Mouse (Mus musculus): ENCODE measurements around the gene Sema3b. TPM values are rescaled to one million over a fixed set of nuclear protein-coding genes. Genes with fewer than 3 reads are reported as not detected.
A peak's percentile ranks its signal among the peaks of the same experiment; 100 is the strongest.

The Sema3b gene
- polyA plus RNA-seq, 1 experiment from 2014 or later = 11.0 TPM

DNA sequence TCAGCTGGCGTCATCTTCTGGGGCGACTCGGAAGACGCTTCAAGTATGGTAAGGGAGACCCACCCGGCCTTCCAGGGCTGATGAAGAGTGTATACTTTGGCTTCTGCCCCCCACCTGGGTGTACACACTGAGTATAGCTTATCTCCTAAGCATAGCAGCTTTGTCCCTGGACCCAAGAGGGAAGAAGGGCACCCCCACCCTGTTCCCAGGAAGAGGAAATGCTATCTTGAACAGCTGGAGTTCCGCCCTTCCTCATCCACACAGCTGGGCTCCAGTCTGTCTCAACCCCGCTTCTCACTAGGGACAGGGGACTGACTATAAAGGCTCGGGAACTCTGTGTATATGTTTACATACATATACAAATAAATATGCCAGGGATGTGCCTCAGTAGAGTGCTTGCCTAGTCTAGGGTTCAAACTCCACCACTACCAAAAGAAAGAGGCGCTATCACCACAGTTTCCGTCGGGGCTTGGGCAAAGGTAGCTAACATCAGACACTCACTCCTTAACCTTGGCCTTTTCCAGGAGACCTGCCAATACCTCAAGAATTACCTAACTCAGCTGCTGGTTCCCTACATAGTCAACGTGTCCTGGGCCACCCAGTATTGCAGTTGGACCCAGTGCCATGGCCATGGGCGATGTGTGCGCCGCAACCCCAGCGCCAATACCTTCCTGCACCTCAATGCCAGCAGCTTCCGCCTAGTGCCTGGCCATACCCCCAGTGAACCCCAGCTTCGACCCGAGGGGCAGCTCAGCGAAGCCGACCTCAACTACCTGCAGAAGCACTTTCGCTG is 37.3 kb downstream of the Sema3b start:
- no peaks in the 10 kb centered on the region for H3K27me3 ChIP-seq (ENCODE audit: control insufficient read depth, insufficient read depth, low read length)
- H3K27ac ChIP-seq (ENCODE audit: low read length) = no peak overlapping the region
- H3K36me3 ChIP-seq (ENCODE audit: control insufficient read depth, insufficient read depth) = peaks cover 18% of the 10 kb centered on the region
- peak overlapping the region; percentile 75 for H3K4me2 ChIP-seq (ENCODE audit: low read depth, low read length)
- peak overlapping the region; percentile 9 for H3K9ac ChIP-seq (ENCODE audit: low read length)
- no peak for ATAC-seq (replicated peaks; ENCODE audit: extremely low read depth, insufficient read depth, low FRiP score)
- no peak overlapping the region; the same call in 1 of the 2 replicates for H3K4me3 ChIP-seq (ENCODE audit: low read length)
- no peaks in the 10 kb centered on the region for H3K9me3 ChIP-seq (replicated peaks; ENCODE audit: control insufficient read depth, low read length)
- WGBS = 85% methylated on average over 22 of the region's 22 CpGs
- peaks cover 41% of the 10 kb centered on the region for H3K4me1 ChIP-seq (ENCODE audit: control insufficient read depth, insufficient read depth, low read length)

DNA sequence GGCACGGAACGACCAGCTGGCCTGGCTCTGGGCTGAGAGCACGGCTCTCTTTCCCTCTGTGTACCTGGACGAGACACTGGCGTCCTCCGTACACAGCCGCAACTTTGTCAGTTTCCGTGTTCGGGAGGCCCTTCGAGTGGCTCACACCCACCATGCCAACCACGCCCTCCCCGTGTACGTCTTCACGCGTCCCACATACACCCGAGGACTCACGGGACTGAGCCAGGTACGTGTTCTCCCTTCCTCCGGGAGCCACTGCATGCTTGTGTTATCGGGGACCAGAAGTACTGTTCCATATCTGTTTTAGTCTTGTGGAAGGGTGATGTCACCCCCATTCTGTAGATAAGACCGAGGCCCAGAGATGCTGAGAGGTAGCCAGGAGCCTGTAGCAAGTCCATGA is 38.2 kb downstream of the Sema3b start:
- WGBS = 61% methylated on average over 21 of the region's 21 CpGs

DNA sequence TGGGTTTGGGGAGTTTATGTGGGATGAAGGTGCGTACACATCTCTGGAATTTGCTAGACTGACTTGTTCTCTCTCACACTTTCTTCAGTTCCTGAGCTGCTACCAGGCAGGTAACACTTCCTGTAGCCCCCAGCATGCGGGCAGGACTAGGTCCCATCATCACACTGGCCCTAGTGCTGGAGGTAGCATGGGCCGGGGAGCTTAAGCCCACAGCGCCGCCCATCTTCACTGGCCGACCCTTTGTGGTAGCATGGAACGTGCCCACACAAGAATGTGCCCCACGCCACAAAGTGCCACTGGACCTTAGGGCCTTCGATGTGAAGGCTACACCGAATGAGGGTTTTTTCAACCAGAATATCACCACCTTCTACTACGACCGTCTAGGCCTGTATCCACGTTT is 39.0 kb downstream of the Sema3b start:
- H3K4me3 ChIP-seq (ENCODE audit: low read length) = peak overlapping the region; percentile 87
- peak overlapping the region; percentile 94 for H3K9ac ChIP-seq (ENCODE audit: low read length)
- no peak overlapping the region; the same call in 1 of the 2 replicates for H3K27ac ChIP-seq (ENCODE audit: low read length)
- no peaks in the 10 kb centered on the region for H3K9me3 ChIP-seq (replicated peaks; ENCODE audit: control insufficient read depth, low read length)
- no peaks in the 10 kb centered on the region for H3K27me3 ChIP-seq (ENCODE audit: control insufficient read depth, insufficient read depth, low read length)
- 43% methylated on average over 13 of the region's 13 CpGs for WGBS
- peaks cover 34% of the 10 kb centered on the region for H3K4me1 ChIP-seq (ENCODE audit: control insufficient read depth, insufficient read depth, low read length)
- peak overlapping the region; percentile 75 for H3K4me2 ChIP-seq (ENCODE audit: low read depth, low read length)
- no peak for ATAC-seq (replicated peaks; ENCODE audit: extremely low read depth, insufficient read depth, low FRiP score)
- H3K36me3 ChIP-seq (ENCODE audit: control insufficient read depth, insufficient read depth) = peaks cover 18% of the 10 kb centered on the region

More for the DNA sequence above, 38.2 kb downstream of the Sema3b start:
- Histone ChIP-seq H3K27me3 (ENCODE audit: control insufficient read depth, insufficient read depth, low read length) (no peaks in the 10 kb centered on the region), H3K36me3 (ENCODE audit: control insufficient read depth, insufficient read depth) (peaks cover 18% of the 10 kb centered on the region), H3K9ac (ENCODE audit: low read length) (peak overlapping the region; percentile 9), H3K27ac (ENCODE audit: low read length) (peak overlapping the region; percentile 16; the same call in 1 of the 2 replicates), H3K4me3 (ENCODE audit: low read length) (peak overlapping the region; percentile 87), H3K4me2 (ENCODE audit: low read depth, low read length) (peak overlapping the region; percentile 75), H3K4me1 (ENCODE audit: control insufficient read depth, insufficient read depth, low read length) (peaks cover 35% of the 10 kb centered on the region), H3K9me3 (replicated peaks; ENCODE audit: control insufficient read depth, low read length) (no peaks in the 10 kb centered on the region)
- ATAC-seq (replicated peaks; ENCODE audit: extremely low read depth, insufficient read depth, low FRiP score) = no peak

- Histone ChIP-seq H3K27ac (ENCODE audit: low read length) (peak overlapping the region; percentile 93), H3K4me2 (ENCODE audit: low read depth, low read length) (peak overlapping the region; percentile 75), H3K4me3 (ENCODE audit: low read length) (peak overlapping the region; percentile 87), H3K36me3 (ENCODE audit: control insufficient read depth, insufficient read depth) (peaks cover 15% of the 10 kb centered on the region), H3K9me3 (replicated peaks; ENCODE audit: control insufficient read depth, low read length) (no peaks in the 10 kb centered on the region), H3K4me1 (ENCODE audit: control insufficient read depth, insufficient read depth, low read length) (peaks cover 35% of the 10 kb centered on the region), H3K27me3 (ENCODE audit: control insufficient read depth, insufficient read depth, low read length) (no peaks in the 10 kb centered on the region), H3K9ac (ENCODE audit: low read length) (peak overlapping the region; percentile 94)
- WGBS = 0% methylated on average over 23 of the region's 23 CpGs
- ATAC-seq (replicated peaks; ENCODE audit: extremely low read depth, insufficient read depth, low FRiP score) = 0 out of 2 replicates have a peak, but pooled peaks have one; percentile 3
Observed at GRCm38 (mm10) chr9:107569270-107569669, 39.8 kb downstream of the Sema3b start.

GRCm38 (mm10) chr9:107568331-107569261 is 40.4 kb downstream of the Sema3b start:
- ATAC-seq (replicated peaks; ENCODE audit: extremely low read depth, insufficient read depth, low FRiP score) = peak; percentile 79
- Histone ChIP-seq H3K4me3 (ENCODE audit: low read length) (peak overlapping the region; percentile 87), H3K27ac (ENCODE audit: low read length) (peak overlapping the region; percentile 93), H3K36me3 (ENCODE audit: control insufficient read depth, insufficient read depth) (peaks cover 15% of the 10 kb centered on the region), H3K9ac (ENCODE audit: low read length) (peak overlapping the region; percentile 94), H3K4me1 (ENCODE audit: control insufficient read depth, insufficient read depth, low read length) (peaks cover 41% of the 10 kb centered on the region), H3K4me2 (ENCODE audit: low read depth, low read length) (peak overlapping the region; percentile 75), H3K9me3 (replicated peaks; ENCODE audit: control insufficient read depth, low read length) (no peaks in the 10 kb centered on the region), H3K27me3 (ENCODE audit: control insufficient read depth, insufficient read depth, low read length) (no peaks in the 10 kb centered on the region)
- WGBS = under 1% methylated on average over 41 of the region's 41 CpGs

- Histone ChIP-seq H3K9ac (ENCODE audit: low read length) (peak within 1 kb of the TSS; percentile 94), H3K27ac (ENCODE audit: low read length) (peak within 1 kb of the TSS; percentile 93), H3K27me3 (ENCODE audit: control insufficient read depth, insufficient read depth, low read length) (no peaks in the 10 kb centered on the region), H3K4me2 (ENCODE audit: low read depth, low read length) (peak within 1 kb of the TSS; percentile 75), H3K4me1 (ENCODE audit: control insufficient read depth, insufficient read depth, low read length) (peaks cover 42% of the 10 kb centered on the region), H3K36me3 (ENCODE audit: control insufficient read depth, insufficient read depth) (peaks cover 14% of the 10 kb centered on the region), H3K4me3 (ENCODE audit: low read length) (peak within 1 kb of the TSS; percentile 87), H3K9me3 (replicated peaks; ENCODE audit: control insufficient read depth, low read length) (no peaks in the 10 kb centered on the region)
- WGBS = 16% methylated on average over 18 of the region's 18 CpGs
- ATAC-seq (replicated peaks; ENCODE audit: extremely low read depth, insufficient read depth, low FRiP score) = no peak
Observed at GRCm38 (mm10) chr9:107567702-107568319, 41.2 kb downstream of the Sema3b start, which contains the start of gene Hyal2. Gene Hyal2 (plus strand): TSS chr9:107567945.

- Histone ChIP-seq H3K4me1 (ENCODE audit: control insufficient read depth, insufficient read depth, low read length) (peaks cover 38% of the 10 kb centered on the region), H3K9me3 (replicated peaks; ENCODE audit: control insufficient read depth, low read length) (no peaks in the 10 kb centered on the region), H3K27ac (ENCODE audit: low read length) (peak overlapping the region; percentile 93), H3K4me3 (ENCODE audit: low read length) (peak overlapping the region; percentile 0; the same call in 1 of the 2 replicates), H3K27me3 (ENCODE audit: control insufficient read depth, insufficient read depth, low read length) (no peaks in the 10 kb centered on the region), H3K36me3 (ENCODE audit: control insufficient read depth, insufficient read depth) (peaks cover 8% of the 10 kb centered on the region), H3K4me2 (ENCODE audit: low read depth, low read length) (peak overlapping the region; percentile 75; the same call in 1 of the 2 replicates), H3K9ac (ENCODE audit: low read length) (no peak overlapping the region)
- 57% methylated on average over 3 of the region's 3 CpGs for WGBS
- peak; percentile 28 for ATAC-seq (replicated peaks; ENCODE audit: extremely low read depth, insufficient read depth, low FRiP score)
Observed at GRCm38 (mm10) chr9:107566855-107567254, 42.2 kb downstream of the Sema3b start.

DNA sequence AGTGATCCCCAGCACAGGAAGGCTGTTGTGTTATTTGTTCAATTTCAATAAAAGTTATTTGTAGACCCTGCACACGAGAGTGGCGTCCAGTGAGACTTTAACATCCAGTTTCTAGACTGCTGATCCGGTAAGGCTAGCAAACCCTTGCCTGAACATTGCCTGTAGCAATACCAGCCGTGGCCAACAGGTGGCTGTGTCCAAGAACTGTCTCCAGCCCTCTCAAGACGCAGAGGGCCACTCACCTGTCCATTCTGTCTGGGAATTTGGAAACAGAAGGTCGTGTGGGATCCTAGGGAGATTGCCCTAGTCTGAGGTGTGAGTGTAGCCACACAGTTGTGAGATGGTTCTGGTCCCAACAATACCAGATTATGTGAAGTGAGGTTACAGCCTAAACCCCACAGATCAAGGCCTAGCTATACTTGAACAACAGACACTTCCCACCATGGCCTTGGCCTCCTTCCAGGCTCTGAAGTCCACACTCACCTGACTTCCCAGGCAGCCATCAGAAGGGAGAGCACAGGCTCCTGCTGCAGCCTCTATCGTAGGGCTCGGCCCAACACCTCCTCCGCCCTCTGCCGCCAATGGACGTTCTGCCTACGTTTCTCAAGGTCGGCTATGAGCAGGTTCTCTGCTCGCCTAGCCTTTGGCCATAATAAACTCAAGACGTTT is 42.9 kb downstream of the Sema3b start:
- peaks cover 10% of the 10 kb centered on the region for H3K36me3 ChIP-seq (ENCODE audit: control insufficient read depth, insufficient read depth)
- H3K9ac ChIP-seq (ENCODE audit: low read length) = no peak overlapping the region
- H3K4me2 ChIP-seq (ENCODE audit: low read depth, low read length) = peak overlapping the region; percentile 18; the same call in 1 of the 2 replicates
- H3K4me1 ChIP-seq (ENCODE audit: control insufficient read depth, insufficient read depth, low read length) = peaks cover 32% of the 10 kb centered on the region
- 50% methylated on average over 15 of the region's 15 CpGs for WGBS
- peak overlapping the region; percentile 0; the same call in 1 of the 2 replicates for H3K4me3 ChIP-seq (ENCODE audit: low read length)
- no peak for ATAC-seq (replicated peaks; ENCODE audit: extremely low read depth, insufficient read depth, low FRiP score)
- H3K27ac ChIP-seq (ENCODE audit: low read length) = peak overlapping the region; percentile 93
- H3K27me3 ChIP-seq (ENCODE audit: control insufficient read depth, insufficient read depth, low read length) = no peaks in the 10 kb centered on the region
- H3K9me3 ChIP-seq (replicated peaks; ENCODE audit: control insufficient read depth, low read length) = no peaks in the 10 kb centered on the region
